Mouse (Mus musculus): ENCODE data around the gene Six3.

The Six3 gene

DNA sequence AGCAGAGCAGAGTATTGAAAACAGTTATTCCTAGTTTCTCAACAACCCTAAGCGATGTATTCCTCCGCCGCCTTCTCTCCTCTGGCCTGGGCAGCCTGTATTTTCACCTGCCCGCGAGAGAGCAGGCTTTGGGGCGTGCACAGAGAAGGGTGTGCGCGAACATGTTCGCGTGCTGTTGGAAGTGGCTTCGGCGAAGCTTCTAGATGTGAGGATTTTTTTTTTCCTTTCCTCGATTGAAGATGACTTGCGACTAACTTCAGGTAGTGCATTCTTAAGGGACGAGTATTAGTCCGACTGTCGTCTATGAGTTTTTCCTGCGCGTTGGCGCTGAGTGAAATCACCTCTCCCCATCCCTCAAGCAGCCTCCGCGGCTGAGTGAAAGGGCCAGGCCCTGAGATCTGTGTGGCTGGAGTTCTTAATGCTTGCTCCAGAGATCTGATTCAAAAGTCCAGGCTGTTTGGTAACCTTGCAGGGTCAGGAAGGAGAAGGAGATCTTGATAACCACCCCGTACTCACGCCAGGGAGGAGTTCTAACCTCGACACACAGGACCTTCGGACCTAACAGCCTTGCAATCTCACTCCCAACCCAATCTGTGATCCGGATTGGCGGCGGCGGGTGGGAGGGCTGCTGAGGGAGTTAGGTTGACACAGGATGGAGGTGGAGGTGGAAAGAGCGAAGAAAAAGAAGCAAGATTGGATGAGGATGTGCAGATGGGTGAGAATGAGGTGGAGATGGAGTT is 712 bp upstream of the Six3 start:
- DNase-seq = no peak

DNA sequence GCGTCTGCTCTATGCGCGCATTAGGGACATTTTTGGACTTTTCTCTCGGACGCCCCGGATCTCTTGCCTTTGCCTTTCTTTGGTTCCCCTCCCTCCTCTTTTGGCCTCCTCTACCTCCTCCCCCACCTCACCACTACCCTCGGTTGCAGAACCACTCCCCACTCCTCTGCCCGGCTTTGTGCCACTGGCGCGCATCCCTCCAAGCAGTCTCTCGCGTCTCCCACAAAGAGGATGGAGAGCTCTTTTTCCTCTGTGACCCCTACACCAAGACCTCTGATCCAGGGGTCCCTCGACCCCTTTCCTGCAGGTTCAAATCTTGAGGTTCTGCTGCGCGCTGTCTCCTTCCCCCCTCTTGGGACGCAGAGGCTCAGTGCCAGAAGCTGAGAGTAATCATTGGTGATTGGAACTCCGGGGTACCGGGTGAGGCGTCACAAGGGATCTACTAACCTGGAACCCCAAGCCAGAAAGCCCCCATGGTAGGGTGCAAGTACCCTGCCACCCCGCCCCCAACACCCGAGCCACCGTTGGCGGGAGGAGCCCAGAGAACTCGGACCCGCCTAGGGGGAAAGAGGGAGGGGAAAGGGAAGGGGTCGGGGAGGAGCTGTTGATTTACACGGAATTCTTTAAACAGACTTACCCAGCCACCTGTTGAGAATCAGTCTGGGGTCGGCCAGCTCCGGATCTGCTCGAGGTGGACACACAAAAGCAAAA is 758 bp downstream of the Six3 start:
- DNase-seq = no peak

DNA sequence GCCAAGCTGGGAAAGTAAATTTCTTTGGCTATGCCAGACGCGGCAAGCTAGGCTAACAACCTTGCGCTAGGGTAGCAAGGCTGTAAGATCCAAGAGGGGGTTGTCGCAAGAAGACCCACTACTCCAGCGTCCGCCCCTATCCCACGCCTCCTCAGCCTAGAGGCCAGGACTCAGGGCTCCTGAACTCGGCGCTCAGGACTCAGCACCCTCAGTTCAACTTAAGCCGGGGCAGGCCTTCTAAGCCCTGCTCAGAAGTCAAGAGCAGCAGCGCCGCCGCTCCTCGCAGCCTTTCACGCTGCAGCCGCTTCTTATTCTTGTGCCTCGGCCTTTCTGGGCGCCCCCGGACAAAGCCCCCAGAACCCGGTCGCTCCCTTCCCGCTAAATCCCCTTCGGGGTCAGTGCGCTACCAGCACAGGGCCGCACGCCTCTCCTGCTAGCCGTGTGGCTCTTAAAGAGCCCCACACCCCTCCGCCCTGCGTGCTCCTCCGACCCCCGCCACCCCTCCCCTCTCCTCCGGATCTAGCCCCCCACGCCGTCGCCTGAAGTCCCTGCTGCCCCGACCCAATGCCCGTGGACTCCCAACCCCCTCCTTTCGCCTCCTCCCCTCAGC is 1.4 kb downstream of the Six3 start:
- no peak for DNase-seq

DNA sequence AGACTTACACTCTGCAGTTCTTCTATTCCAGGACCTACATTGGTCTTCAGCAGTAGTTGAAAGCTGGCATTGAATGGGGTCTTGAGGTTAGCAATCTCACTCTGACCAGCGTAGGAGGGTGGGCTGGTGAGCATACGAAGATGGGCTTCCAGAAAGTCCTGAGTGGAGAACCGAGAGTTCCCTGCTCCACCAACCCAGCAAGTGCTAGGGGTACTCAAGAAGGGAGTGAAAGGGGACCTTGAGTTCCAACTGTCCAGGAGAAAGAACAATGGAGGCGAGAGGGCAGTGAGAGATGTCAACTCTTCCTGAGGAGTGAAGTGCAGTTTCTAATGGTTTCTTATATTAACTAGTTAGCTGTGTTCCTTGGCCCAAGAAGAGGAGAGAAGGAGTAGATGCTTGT is 2.2 kb downstream of the Six3 start:
- no peak for DNase-seq

DNA sequence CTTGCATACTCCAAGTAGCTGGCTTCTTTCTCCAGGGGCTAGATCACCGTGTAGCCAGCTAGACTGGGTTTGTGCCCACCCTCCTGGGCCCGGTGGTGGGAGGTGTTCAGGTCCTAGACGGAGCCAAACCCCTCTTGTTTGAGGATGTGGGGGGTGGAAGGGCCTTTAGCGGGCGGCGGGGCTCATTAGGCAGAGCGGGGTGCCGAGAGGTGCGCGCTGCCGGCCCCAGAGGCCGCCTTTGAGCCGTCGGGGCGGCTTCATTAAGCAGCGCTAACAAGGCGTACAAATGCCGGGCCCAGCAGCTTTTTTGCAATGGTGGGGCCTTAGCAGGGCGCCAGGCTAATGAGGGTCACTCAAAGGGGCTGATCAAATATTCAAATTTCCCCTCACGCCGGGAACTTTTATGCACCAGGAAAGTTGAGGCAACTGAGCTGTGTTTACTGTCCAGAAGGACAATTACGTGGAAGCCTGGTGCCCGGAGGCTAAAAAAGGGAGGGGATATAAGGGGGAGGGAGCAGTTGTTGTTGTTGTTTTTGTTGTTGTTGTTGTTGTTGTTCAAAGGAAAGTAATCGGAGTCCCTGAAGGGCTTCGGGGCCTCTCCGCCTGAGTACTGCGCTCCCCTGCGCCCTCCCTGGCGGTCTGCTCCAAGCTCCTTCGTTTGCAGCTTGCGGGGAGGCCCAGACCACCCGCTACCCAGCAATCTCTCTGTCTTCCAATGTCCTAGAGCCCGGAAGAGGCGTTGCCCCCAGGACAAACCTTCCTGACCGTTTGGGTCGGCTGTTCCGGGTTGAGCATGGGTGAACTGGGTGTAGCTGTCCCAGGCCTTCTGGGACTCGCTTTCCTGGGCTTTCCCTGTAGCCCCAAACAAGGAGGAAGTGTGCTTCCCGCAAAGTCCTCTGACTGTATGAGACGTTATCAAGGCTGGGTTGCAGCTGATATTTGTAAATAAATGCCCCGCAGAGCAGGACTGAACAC is 3.4 kb downstream of the Six3 start:
- DNase-seq = no peak

DNA sequence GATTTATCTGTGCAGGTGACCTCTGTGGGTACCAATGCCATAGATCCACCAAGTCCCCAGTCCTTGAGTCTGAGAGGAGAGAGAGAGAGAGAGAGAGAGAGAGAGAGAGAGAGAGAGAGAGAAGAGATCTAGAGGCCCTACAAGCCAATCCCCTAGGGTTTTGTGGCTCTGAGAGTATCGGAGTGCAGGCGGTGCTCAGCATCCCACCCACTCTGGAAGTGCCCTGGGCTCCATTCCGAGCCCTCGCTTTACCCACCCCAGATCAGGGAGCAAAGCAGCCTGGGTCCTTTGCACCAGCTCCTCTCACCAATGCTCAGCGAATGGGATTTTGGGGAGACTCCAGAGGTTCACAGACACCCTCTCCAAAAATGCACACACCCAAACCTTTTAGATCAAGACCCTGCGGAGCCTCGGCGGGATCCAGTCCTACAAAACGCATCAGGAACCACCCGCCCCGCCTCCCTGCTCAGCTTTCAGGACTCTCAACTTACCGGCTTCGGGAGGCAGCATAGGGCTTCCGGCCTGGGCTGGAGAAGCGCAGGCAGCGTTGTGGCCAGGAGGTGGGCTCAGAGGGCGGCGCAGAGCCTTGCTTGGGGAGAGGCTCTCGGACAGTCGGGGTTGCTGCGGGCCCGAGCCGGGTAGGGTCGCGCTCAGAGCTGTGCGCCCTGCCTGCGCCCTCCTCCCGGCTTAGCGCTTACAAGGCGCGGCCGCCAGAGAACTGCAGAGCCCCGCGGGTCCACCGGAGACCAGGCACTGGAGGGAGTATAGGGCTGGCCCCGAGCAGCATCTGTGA is 4.4 kb downstream of the Six3 start:
- DNase-seq = no peak

DNA sequence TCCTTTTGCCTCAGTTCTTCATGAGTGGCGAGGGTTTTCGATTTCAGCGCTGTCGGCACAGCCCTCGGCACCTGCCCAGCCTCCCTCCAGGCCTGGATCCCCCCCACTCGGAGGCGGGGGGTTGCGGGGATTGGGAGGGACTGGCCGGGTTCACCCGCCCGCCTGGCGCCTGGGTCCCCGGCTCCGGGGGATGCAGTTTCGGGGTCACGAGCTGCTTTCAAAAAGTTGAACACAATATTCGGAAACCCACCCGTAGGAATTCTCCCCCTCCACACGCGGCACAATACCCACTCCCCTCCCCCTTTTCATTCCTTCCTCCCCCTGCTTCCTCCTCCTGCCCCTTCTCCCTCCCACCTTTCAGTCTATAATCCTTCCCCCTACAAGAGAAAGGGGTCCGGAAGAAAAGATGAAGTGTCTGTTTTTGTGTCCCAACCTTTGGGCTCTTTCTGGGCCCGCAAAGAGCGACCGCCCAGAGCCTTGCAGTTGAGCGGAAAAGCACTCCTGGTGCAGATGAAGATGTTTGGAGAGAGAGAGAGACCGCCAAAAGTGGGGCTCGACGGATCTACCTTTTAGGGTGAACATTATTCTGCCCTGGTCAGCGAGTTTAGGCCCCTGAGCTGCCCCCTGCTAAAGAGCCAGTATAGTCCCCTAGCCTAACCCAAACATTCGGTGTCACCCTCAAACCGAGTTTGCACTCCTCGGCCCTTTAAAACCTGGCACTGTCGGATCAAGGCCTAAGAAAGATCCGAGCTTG is 5.1 kb downstream of the Six3 start:
- no peak for DNase-seq

DNA sequence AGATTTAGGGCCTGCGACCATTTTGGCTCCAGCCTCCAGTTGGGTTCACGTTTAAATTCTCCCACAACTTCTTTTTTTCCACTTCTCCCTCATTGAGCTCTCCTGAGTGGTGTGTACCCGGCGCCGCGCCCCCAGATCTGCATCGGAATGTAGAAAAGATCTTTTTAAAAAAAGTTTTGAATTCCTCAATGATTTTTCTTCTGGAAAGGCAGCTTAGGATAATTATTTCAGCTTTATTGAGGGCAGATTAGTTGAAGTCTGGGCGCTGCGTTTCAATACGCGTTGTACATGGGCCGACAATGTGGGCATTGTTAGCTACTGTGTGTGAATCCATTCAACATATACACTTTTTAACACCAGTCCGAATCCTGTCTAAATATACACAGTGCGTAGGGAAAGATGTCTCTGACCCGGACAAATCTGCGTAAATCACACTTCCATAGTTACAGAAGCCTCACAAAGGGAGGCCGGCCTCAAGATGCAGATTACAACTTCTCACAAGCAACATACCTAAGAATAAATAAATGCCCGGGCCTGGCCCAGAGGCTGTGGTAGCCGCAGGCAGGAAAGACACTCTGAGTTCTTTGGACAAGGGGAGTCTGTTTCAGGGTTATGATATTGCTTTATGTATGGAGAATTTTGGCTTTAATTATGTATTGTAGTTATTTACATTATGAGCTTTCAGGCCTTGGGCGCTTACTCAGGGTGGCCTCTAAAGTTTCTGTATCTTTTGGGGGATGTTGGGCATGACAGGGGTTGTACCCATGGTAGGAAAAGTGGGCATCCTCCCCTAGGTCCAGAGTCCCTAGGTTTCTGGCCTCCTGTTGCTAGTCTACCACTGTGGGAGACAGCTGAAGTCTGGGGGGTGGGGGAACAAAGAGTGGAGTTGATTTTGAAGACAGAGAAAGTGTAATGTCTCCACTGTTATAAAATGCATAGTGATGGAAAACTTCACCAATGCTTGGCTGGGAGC is 6.0 kb downstream of the Six3 start:
- no peak for DNase-seq

DNA sequence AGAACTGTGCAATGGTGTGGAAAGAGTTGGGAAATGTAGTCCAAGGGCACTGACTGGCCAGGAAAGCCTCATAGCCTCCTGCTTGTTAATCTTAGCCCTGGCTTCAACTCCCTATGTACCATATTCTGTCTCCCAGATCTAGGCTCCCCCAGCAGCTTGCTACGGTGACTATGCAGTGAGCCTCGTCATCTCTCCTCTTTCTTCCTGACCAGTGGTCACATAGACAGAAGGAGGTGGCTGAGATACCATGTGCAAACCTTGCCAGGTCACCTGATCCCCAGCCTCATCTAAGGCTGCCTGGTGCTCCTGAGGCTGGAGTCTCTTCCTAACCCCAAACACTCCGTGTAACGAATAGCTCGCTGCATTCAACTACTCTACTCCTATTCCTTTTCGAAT is 6.7 kb downstream of the Six3 start:
- no peak for DNase-seq

DNA sequence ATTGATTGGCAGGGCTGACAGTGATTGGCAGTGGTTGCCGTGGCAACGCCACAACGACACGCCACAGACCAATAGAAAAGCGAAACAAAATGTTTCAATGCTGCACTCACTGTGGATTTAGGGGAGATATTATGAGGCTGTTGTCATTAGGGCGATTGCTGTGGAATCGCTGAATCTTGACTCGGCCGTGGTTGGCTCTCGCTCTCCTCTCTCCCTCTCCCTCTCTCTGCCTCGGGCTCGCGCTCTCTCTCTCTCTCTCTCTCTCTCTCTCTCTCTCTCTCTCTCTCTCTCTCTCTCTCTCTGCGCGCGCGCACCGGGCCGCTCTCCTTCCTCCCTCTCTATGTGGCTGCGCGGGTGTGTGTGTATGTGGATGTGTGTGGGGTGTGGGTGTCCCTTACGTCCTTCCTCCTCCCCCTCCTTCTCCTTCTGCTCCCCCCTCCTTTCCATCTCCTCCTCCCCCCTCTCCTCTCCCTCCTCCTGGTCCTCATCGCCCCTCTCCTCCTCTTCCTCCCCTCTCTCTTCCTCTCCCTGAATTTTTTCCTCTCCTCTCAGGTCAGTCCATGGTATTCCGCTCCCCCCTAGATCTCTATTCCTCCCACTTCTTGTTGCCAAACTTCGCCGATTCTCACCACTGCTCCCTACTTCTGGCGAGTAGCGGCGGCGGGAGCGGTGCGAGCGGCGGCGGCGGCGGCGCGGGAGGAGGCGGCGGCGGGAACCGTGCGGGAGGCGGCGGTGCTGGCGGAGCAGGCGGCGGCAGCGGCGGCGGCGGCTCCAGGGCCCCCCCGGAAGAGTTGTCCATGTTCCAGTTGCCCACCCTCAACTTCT is 7.5 kb downstream of the Six3 start:
- no peak for DNase-seq

DNA sequence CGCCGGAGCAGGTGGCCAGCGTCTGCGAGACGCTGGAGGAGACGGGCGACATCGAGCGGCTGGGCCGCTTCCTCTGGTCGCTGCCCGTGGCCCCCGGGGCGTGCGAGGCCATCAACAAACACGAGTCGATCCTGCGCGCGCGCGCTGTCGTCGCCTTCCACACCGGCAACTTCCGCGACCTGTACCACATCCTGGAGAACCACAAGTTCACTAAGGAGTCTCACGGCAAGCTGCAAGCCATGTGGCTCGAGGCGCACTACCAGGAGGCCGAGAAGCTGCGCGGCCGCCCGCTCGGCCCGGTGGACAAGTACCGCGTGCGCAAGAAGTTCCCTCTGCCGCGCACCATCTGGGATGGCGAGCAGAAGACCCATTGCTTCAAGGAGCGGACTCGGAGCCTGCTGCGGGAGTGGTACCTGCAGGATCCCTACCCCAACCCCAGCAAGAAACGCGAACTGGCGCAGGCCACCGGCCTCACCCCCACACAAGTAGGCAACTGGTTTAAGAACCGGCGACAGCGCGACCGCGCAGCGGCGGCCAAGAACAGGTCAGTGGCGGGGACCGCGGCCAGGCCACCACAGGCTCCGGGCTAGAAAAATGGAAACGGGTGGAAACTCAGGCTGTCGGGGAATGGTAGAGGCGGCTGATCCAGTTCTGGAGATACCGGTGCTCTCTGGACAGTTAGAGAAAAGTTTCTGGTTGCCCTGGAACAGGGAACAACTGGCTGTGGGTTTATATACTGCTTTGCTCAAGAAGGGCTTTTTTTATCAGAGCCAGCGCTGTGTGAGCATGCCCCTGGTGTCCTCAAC is 8.3 kb downstream of the Six3 start:
- DNase-seq = no peak

DNA sequence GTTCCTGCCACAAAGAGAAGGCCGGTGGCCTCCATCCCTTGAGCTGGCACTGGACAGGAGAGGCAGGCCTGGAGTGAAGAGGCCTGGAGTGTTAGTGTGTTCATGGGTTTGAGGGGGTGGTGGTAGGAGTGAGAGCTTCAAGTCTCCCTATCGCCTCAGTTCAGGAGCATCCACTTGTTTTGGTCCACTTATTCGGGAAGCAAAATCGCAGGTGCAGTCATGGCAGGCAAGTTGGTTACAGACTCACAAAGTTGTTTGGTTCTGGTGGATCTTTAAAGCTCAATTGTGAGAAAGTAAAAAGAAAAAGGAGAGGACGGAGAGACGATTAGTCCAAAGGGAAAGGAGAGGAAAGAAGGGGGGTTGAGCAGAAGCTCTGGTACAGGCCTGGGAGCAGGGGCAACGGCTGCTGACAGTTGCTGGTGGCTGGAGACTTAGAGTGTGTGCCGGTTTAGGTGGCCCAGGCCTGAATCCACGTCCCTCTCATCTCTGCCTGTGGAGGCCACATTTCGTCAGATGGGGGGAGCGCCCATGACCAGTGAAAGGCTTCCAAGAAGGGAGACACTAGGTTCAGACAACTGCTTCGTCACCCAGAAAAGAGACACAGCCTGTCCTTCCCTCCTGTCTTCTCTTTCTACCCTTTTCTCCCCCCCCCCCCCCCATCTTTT is 9.2 kb downstream of the Six3 start:
- no peak for DNase-seq

DNA sequence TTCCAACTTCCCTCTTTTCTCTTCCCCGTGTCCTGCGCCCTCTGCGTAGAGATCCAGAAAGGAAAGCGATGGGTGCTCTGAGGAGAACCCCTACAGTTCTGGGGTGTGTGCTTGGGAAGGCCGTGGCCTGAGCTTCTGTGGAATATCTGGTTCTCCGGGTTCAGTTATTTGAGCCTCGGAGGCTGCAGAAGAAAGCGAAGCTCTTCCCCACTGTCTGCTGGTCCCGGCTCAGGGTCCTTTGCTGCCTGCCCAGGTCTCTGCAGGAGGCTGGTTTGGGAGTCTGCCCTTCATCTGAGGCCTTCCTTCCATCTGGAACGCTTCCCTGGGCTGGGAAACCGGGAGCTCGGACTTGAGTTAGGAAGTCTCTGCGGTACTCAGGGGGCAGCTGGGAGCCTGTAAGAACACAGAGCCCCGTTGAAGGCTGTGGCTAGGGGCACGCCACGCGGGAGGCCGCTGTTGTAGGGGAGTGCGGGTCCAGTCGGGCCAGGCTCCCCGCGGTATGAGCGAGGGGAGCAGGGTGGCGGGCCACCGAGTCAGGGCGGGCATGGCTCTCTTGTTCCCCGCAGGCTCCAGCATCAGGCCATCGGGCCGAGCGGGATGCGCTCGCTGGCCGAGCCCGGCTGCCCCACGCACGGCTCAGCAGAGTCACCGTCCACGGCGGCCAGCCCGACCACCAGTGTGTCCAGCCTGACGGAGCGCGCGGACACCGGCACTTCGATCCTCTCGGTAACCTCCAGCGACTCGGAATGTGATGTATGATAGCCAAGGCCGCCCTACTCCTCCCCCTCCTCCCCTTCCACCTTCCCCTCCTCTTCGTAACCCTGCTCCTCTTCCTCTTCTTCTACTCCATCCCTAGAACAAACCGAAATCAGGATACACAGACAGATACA is 10.0 kb downstream of the Six3 start:
- DNase-seq = no peak

DNA sequence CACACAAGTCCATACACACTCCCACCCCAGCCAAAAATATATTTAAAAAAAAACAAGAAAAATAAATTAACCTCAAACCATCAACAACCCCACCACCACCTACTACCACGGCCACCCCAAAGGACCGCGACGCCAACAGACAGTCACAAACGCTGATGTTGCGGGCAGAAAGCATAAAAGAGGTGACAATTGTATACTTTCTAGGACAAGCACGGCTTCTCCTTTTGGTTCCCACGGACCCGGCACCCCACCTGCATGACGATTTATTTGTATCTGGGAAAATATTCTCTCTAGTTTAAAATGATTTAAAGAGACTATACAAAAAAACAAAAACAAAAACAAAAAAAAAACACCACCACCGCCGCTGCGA is 10.6 kb downstream of the Six3 start:
- DNase-seq = no peak

DNA sequence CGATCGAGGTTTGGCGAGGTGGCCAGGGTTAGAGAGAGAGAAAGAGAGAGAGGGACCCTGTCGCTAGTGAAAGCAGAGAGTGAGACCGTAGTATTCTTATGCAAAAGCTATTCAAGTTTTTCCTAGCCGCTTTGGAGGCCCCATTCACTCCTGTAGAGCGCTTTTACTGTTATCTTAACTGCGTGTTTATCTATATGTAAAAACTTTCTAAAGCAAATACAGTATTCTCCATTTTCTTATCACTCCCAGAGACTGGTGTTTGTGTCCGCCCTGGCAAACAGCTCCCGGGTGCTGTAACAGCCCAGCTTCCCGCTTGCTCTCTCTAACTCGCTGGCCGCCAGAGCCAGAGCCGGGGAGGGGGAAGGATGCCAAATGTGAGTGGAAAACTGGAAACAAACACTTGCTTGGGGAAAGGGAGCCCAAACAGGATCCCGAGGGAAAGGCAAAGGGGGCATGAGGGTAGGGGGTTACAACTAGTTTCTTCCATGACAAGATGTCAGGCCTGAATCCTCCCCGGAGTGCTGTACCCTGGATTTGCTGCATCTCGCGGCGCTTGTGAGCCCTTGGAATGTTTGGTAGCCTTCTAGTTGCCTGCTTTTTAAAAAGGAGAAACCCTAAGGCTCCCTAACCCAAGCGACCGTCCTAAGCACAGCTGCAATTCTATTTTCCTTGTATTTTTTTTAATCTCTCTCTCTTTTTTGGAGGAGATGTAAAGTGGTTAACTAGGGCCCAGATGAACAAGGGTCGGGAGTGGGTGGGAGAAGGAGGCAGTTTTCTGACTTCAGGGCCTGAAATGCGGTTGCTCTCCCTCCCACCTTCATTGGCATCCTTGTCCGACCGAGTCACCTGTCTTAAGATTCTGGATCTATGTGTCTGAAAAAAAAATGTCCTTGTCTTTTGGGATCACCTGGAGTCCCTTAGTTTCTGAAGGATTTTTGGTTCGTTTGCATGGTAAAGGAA is 11.9 kb downstream of the Six3 start:
- DNase-seq = no peak
